In the genomic region with DNA sequence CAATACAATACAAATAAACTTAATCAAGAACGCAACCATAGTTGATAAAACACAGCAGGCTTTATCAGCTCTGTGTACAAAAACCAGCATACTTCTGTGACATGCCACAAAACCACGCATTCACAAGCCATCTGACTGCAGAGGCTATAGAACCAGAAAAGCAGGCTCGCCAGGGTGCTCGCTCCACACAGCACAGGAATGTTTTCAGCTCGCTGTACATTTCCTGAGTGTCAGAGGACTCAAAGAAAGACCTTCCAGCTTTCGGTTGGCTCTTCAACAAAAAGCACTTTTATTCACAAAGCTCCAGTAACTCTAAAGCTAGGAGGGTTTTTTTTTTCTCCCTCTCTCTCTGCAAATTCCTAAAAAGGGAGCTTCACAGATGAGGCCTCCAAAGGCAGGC, we compare ENCODE assay signal across 8 mouse cellular contexts. TPM values are rescaled to one million over a fixed set of nuclear protein-coding genes. Genes with fewer than 3 reads are reported as not detected.
DNase-seq lines count a peak whose midpoint lies in the region; ATAC-seq lines count a peak whose summit lies in the region.

No protein-coding gene starts in this region.

- DNase-seq in neural tube, embryonic 11.5 days (ENCODE audit: low spot score) = peak; percentile 15
- DNase-seq in neural tube, embryonic 10.5 days (ENCODE audit: extremely low spot score, low spot score) = no peak
- peak; percentile 49 for DNase-seq in forebrain, embryonic 14.5 days (ENCODE audit: low spot score)
- no peak for DNase-seq in yolk sac, embryonic 10.5 days (ENCODE audit: low spot score)
- no peak for DNase-seq in layer of hippocampus, postnatal 10 days (ENCODE audit: low spot score in 2 of 2)
- DNase-seq in adrenal gland, adult 2 months = no peak

- 42% methylated on average over 6 of the region's 6 CpGs for WGBS in neural tube, embryonic 11.5 days
- 23% methylated on average over 6 of the region's 6 CpGs for WGBS in forebrain, embryonic 14.5 days
- 15% methylated on average over 6 of the region's 6 CpGs for WGBS in lung, embryonic 16.5 days
- WGBS in stomach, embryonic 15.5 days = 16% methylated on average over 6 of the region's 6 CpGs

- peak overlapping the region; percentile 64 for H3K27ac ChIP-seq in neural tube, embryonic 11.5 days (ENCODE audit: low read depth, low read length)
- no peak overlapping the region; the same call in 1 of the 2 replicates for H3K27ac ChIP-seq in forebrain, embryonic 14.5 days (ENCODE audit: low read depth, low read length)
- peak overlapping the region; percentile 81 for H3K27ac ChIP-seq in lung, embryonic 16.5 days (ENCODE audit: low read length)
- H3K27ac ChIP-seq in stomach, embryonic 15.5 days = peak overlapping the region; percentile 91

- H3K36me3 ChIP-seq in neural tube, embryonic 11.5 days (ENCODE audit: control insufficient read depth, insufficient read depth, low read length) = no peaks in the 10 kb centered on the region
- H3K36me3 ChIP-seq in forebrain, embryonic 14.5 days (ENCODE audit: control insufficient read depth, insufficient read depth, low read length) = no peaks in the 10 kb centered on the region
- H3K36me3 ChIP-seq in lung, embryonic 16.5 days (ENCODE audit: control insufficient read depth, insufficient read depth, low read length) = no peaks in the 10 kb centered on the region
- H3K36me3 ChIP-seq in stomach, embryonic 15.5 days = no peaks in the 10 kb centered on the region

- no peaks in the 10 kb centered on the region for H3K27me3 ChIP-seq in neural tube, embryonic 11.5 days (ENCODE audit: control insufficient read depth, insufficient read depth, low read length)
- H3K27me3 ChIP-seq in forebrain, embryonic 14.5 days (replicated peaks; ENCODE audit: control insufficient read depth, insufficient read depth, low read length) = no peaks in the 10 kb centered on the region
- no peaks in the 10 kb centered on the region for H3K27me3 ChIP-seq in lung, embryonic 16.5 days (ENCODE audit: control insufficient read depth, insufficient read depth, low read depth, low read length)
- no peaks in the 10 kb centered on the region for H3K27me3 ChIP-seq in stomach, embryonic 15.5 days (replicated peaks)

- H3K9me3 ChIP-seq in neural tube, embryonic 11.5 days (ENCODE audit: control insufficient read depth, low read length) = no peaks in the 10 kb centered on the region
- H3K9me3 ChIP-seq in forebrain, embryonic 14.5 days (replicated peaks; ENCODE audit: control insufficient read depth, low read length) = no peaks in the 10 kb centered on the region
- no peaks in the 10 kb centered on the region for H3K9me3 ChIP-seq in lung, embryonic 16.5 days (ENCODE audit: control insufficient read depth, low read length)
- no peaks in the 10 kb centered on the region for H3K9me3 ChIP-seq in stomach, embryonic 15.5 days

- ATAC-seq in neural tube, embryonic 11.5 days (ENCODE audit: insufficient read depth, low FRiP score, low TSS enrichment) = no peak
- peak; percentile 67 for ATAC-seq in forebrain, embryonic 14.5 days
- peak; percentile 76 for ATAC-seq in lung, embryonic 16.5 days (ENCODE audit: low read depth)
- ATAC-seq in stomach, embryonic 15.5 days (ENCODE audit: insufficient read depth, low FRiP score, low read depth) = peak; percentile 83

- no peak overlapping the region for H3K4me2 ChIP-seq in neural tube, embryonic 11.5 days (ENCODE audit: low read depth)
- H3K4me2 ChIP-seq in forebrain, embryonic 14.5 days (ENCODE audit: low read length) = peak overlapping the region; percentile 16; the same call in 1 of the 2 replicates
- peak overlapping the region; percentile 45 for H3K4me2 ChIP-seq in lung, embryonic 16.5 days (ENCODE audit: low read depth, low read length)
- H3K4me2 ChIP-seq in stomach, embryonic 15.5 days = peak overlapping the region; percentile 29

- H3K4me3 ChIP-seq in neural tube, embryonic 11.5 days (ENCODE audit: low read depth, low read length) = no peak overlapping the region
- no peak overlapping the region for H3K4me3 ChIP-seq in forebrain, embryonic 14.5 days (ENCODE audit: low read depth, low read length)
- no peak overlapping the region for H3K4me3 ChIP-seq in lung, embryonic 16.5 days (ENCODE audit: low read length)
- H3K4me3 ChIP-seq in stomach, embryonic 15.5 days (replicated peaks) = no peak overlapping the region

- peaks cover 6% of the 10 kb centered on the region; the same call in 1 of the 2 replicates for H3K4me1 ChIP-seq in neural tube, embryonic 11.5 days (ENCODE audit: control insufficient read depth, insufficient read depth, low read length)
- H3K4me1 ChIP-seq in forebrain, embryonic 14.5 days (ENCODE audit: control insufficient read depth, insufficient read depth, low read length) = peaks cover 10% of the 10 kb centered on the region; the same call in 1 of the 2 replicates
- H3K4me1 ChIP-seq in lung, embryonic 16.5 days (replicated peaks; ENCODE audit: control insufficient read depth, insufficient read depth, low read length) = peaks cover 21% of the 10 kb centered on the region
- peaks cover 24% of the 10 kb centered on the region for H3K4me1 ChIP-seq in stomach, embryonic 15.5 days

- H3K9ac ChIP-seq in neural tube, embryonic 11.5 days (ENCODE audit: low read length) = no peak overlapping the region
- H3K9ac ChIP-seq in forebrain, embryonic 14.5 days (ENCODE audit: low read length) = no peak overlapping the region
- H3K9ac ChIP-seq in lung, embryonic 16.5 days (ENCODE audit: low read length) = no peak overlapping the region
- no peak overlapping the region for H3K9ac ChIP-seq in stomach, embryonic 15.5 days

RNA-seq across cellular contexts. Expression of a gene that starts 53.9 kb away (rescaled TPM):
- 3.2 and 3.7 TPM in 2 replicates for polyA plus RNA-seq in neural tube, embryonic 11.5 days (2014; fragmentation: Nextera tagmentation; extraction: Ambion mirVana)
- polyA plus RNA-seq in forebrain, embryonic 14.5 days (2014; fragmentation: Nextera tagmentation; extraction: Ambion mirVana) = 3.5 and 4.1 TPM in 2 replicates
- polyA plus RNA-seq in lung, embryonic 16.5 days (2015; fragmentation: Nextera tagmentation; extraction: Ambion mirVana) = 2.7 and 3.1 TPM in 2 replicates
- polyA plus RNA-seq in stomach, embryonic 15.5 days (2015; fragmentation: Nextera tagmentation; extraction: Ambion mirVana) = 4.9 and 5.4 TPM in 2 replicates
- 10 to 100 TPM; 67.7 to 73.0 TPM for total RNA-seq in layer of hippocampus, postnatal 10 days (2021)
- 10 to 100 TPM; 15.2 to 20.6 TPM for total RNA-seq in adrenal gland, adult 2 months (2021)
- polyA plus RNA-seq in adrenal gland, adult 2 months (2012; rRNA removed) = 2.4 and 2.6 TPM in 2 replicates

Comparison
In these comparisons a context has a peak if more than half of its experiments do, and no peak if none do; other contexts are left out.
1. DNase-seq: peak in neural tube, embryonic 11.5 days (single experiment) and forebrain, embryonic 14.5 days (single experiment); none in neural tube, embryonic 10.5 days (single experiment), yolk sac, embryonic 10.5 days (single experiment), layer of hippocampus, postnatal 10 days (0 of 2) and adrenal gland, adult 2 months (single experiment).